Mouse (Mus musculus) E14TG2a.4 (cell line): Measurements from ENCODE around the gene Car9.

Source experiments
- CTCF ChIP-seq: conservative IDR thresholded peaks from 2 replicates; pipeline ENCODE4 v1.5.1; 2014; ENCODE audit warnings: low read length
- NANOG ChIP-seq: IDR thresholded peaks from 2 replicates; pipeline ENCODE4 v1.6.1; 2014; ENCODE audit warnings: borderline replicate concordance, low read length, mixed read lengths

GRCm38 (mm10) chr4:43561436-43561996, 54.8 kb downstream of the Car9 start:
- TF ChIP-seq CTCF, result no peak
- TF ChIP-seq NANOG, result no peak
